Mouse (Mus musculus) midbrain, embryonic 15.5 days (tissue): Measurements from ENCODE around the gene Mrpl33. TPM values are rescaled to one million over a fixed set of nuclear protein-coding genes. Genes with fewer than 3 reads are reported as not detected.

Experiments
- ATAC-seq: fragments of 200-750 bp; cut with Nextera tagmentation; replicated peaks from 2 replicates; pipeline ENCODE4 v1.8.0; 2017; ENCODE audit warnings: moderate TSS enrichment
- H3K27ac ChIP-seq: fragments of 300-500 bp; sonication (generic); 2 replicates; pipeline ENCODE4 v1.5.1; 2015; ENCODE audit warnings: mild to moderate bottlenecking, inconsistent platforms
- H3K27me3 ChIP-seq: fragments of 300-500 bp; sonication (generic); replicated peaks from 2 replicates; pipeline ENCODE4 v1.6.1; 2015; ENCODE audit warnings: inconsistent platforms
- H3K36me3 ChIP-seq: fragments of 300-500 bp; sonication (generic); replicated peaks from 2 replicates; pipeline ENCODE4 v1.6.1; 2015; ENCODE audit warnings: inconsistent platforms
- H3K4me1 ChIP-seq: fragments of 300-500 bp; sonication (generic); 2 replicates; pipeline ENCODE4 v1.6.1; 2015; ENCODE audit warnings: inconsistent platforms
- H3K4me2 ChIP-seq: fragments of 300-500 bp; sonication (generic); 2 replicates; pipeline ENCODE4 v1.6.1; 2015; ENCODE audit warnings: inconsistent platforms, mild to moderate bottlenecking, moderate library complexity
- H3K4me3 ChIP-seq: fragments of 300-500 bp; sonication (generic); 2 replicates; pipeline ENCODE4 v1.5.1; 2015; ENCODE audit warnings: mild to moderate bottlenecking, inconsistent platforms
- H3K9ac ChIP-seq: fragments of 300-500 bp; sonication (generic); 2 replicates; pipeline ENCODE4 v1.6.1; 2015; ENCODE audit warnings: mild to moderate bottlenecking, inconsistent platforms
- H3K9me3 ChIP-seq: fragments of 300-500 bp; sonication (generic); 2 replicates; pipeline ENCODE4 v1.6.1; 2016; ENCODE audit warnings: inconsistent platforms
- WGBS: fragments of 180-500 bp; shearing (Covaris S2); methylation state at CpG from one replicate; pipeline ENCODE4 v1.1.7; 2015; ENCODE audit warnings: mixed read lengths; 5-methylcytosine and 5-hydroxymethylcytosine counted together
- polyA plus RNA-seq: library from polyadenylated mRNA; unstranded; fragments of >200 nt; fragmentation: Nextera tagmentation; extraction: Ambion mirVana; gene quantifications from 2 replicates; pipeline ENCODE4 v1.2.1, GENCODE M21; 2015

Mrpl33 gene
- polyA plus RNA-seq, 1 experiment from 2014 or later: 176 TPM

DNA sequence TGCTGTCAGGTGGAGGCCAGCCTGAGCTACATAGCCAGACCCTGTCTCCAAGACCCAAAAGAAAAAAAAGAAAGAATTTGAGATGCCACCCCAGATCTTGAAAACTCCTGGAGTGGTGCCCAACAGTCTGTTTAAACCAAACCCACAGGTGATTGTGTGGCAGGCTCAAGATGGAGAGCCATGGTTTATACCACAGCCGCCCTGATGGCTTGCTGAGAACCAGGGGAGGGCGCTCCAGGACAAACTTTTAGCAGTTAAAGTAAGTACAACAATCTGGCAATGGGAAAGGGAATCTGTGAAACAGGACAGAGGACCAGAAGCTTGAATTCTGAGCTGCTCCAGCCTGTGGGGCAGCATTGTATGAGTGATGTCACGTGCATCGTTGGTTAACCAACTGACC lies 1.8 kb downstream of the Mrpl33 start:
- Histone ChIP-seq H3K9me3 (no peaks in the 10 kb centered on the region), H3K4me3 (no peak overlapping the region), H3K27me3 (no peaks in the 10 kb centered on the region), H3K4me1 (peaks cover 11% of the 10 kb centered on the region; the same call in 1 of the 2 replicates), H3K9ac (no peak overlapping the region), H3K27ac (no peak overlapping the region), H3K36me3 (no peaks in the 10 kb centered on the region), H3K4me2 (no peak overlapping the region)
- WGBS: 58% methylated on average over 4 of the region's 4 CpGs
- ATAC-seq: no peak

GRCm38 (mm10) chr5:31599161-31599560 lies 2.4 kb downstream of the Mrpl33 start:
- peaks cover 11% of the 10 kb centered on the region; the same call in 1 of the 2 replicates for H3K4me1 ChIP-seq
- H3K27me3 ChIP-seq: no peaks in the 10 kb centered on the region
- H3K4me3 ChIP-seq: no peak overlapping the region
- 78% methylated on average over 2 of the region's 2 CpGs for WGBS
- H3K36me3 ChIP-seq: no peaks in the 10 kb centered on the region
- no peak overlapping the region for H3K9ac ChIP-seq
- no peak for ATAC-seq
- no peak overlapping the region for H3K4me2 ChIP-seq
- H3K9me3 ChIP-seq: no peaks in the 10 kb centered on the region
- no peak overlapping the region for H3K27ac ChIP-seq

DNA sequence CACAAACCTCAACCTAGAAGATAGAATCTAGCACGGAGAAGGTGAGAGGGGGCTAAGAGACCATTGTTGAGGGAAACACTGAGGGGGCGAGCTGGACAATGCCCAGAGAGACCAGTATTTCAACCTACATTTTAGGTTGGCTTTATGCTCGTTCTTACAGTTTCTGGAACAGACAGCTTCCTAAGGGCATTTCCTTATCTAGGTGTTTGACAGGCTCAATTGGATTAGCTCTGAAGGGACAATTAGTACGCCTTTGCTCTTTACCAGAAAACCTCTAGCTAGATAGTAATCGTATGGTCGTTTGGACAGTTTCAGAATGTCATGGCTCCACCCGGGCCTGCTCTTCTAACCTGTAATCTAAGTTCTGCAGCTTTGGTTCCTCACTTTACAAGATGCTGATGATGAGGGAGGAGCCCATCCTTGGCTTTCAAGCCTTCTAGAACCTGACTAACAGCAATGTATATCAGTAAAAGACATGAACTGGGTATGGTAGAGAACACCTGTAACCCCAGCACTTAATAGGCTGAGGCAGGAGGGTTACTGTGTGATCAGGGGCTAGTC lies 4.5 kb downstream of the Mrpl33 start:
- WGBS: 90% methylated on average over 7 of the region's 7 CpGs
- Histone ChIP-seq H3K27me3 (no peaks in the 10 kb centered on the region), H3K9me3 (no peaks in the 10 kb centered on the region), H3K4me3 (no peak overlapping the region), H3K4me1 (peaks cover 8% of the 10 kb centered on the region; the same call in 1 of the 2 replicates), H3K4me2 (no peak overlapping the region), H3K27ac (no peak overlapping the region), H3K36me3 (no peaks in the 10 kb centered on the region), H3K9ac (no peak overlapping the region)
- no peak for ATAC-seq

GRCm38 (mm10) chr5:31602377-31602776 lies 5.6 kb downstream of the Mrpl33 start:
- WGBS: 100% methylated on average over 1 of the region's 1 CpGs
- H3K9me3 ChIP-seq: no peaks in the 10 kb centered on the region

GRCm38 (mm10) chr5:31603766-31604165 lies 7.0 kb downstream of the Mrpl33 start:
- H3K27ac ChIP-seq: no peak overlapping the region
- no peak overlapping the region for H3K4me2 ChIP-seq
- H3K4me3 ChIP-seq: no peak overlapping the region
- WGBS: 87% methylated on average over 6 of the region's 6 CpGs
- H3K27me3 ChIP-seq: no peaks in the 10 kb centered on the region
- H3K36me3 ChIP-seq: no peaks in the 10 kb centered on the region
- no peak overlapping the region for H3K9ac ChIP-seq
- no peaks in the 10 kb centered on the region for H3K4me1 ChIP-seq
- H3K9me3 ChIP-seq: no peaks in the 10 kb centered on the region
- ATAC-seq: no peak

More at GRCm38 (mm10) chr5:31602377-31602776, 5.6 kb downstream of the Mrpl33 start:
- H3K36me3 ChIP-seq: no peaks in the 10 kb centered on the region
- peaks cover 2% of the 10 kb centered on the region; the same call in 1 of the 2 replicates for H3K4me1 ChIP-seq
- no peak overlapping the region for H3K9ac ChIP-seq
- no peak for ATAC-seq
- no peak overlapping the region for H3K4me2 ChIP-seq
- H3K4me3 ChIP-seq: no peak overlapping the region
- no peak overlapping the region for H3K27ac ChIP-seq
- H3K27me3 ChIP-seq: no peaks in the 10 kb centered on the region

- H3K27me3 ChIP-seq: no peaks in the 10 kb centered on the region
- no peak for ATAC-seq
- 50% methylated on average over 3 of the region's 3 CpGs for WGBS
- H3K4me2 ChIP-seq: no peak overlapping the region
- H3K4me3 ChIP-seq: no peak overlapping the region
- no peak overlapping the region for H3K9ac ChIP-seq
- no peak overlapping the region for H3K27ac ChIP-seq
- H3K9me3 ChIP-seq: no peaks in the 10 kb centered on the region
- H3K4me1 ChIP-seq: no peaks in the 10 kb centered on the region
- no peaks in the 10 kb centered on the region for H3K36me3 ChIP-seq
Observed at GRCm38 (mm10) chr5:31606151-31606550, 9.4 kb downstream of the Mrpl33 start.

GRCm38 (mm10) chr5:31610376-31611086 lies 13.8 kb downstream of the Mrpl33 start:
- Histone ChIP-seq H3K4me1 (peaks cover 14% of the 10 kb centered on the region), H3K9me3 (no peaks in the 10 kb centered on the region), H3K4me2 (no peak overlapping the region), H3K9ac (no peak overlapping the region), H3K4me3 (no peak overlapping the region), H3K27ac (no peak overlapping the region), H3K27me3 (no peaks in the 10 kb centered on the region), H3K36me3 (no peaks in the 10 kb centered on the region)
- WGBS: 84% methylated on average over 13 of the region's 13 CpGs
- ATAC-seq: no peak

GRCm38 (mm10) chr5:31611186-31611585 lies 14.5 kb downstream of the Mrpl33 start:
- H3K27me3 ChIP-seq: no peaks in the 10 kb centered on the region
- WGBS: 92% methylated on average over 1 of the region's 1 CpGs
- H3K4me3 ChIP-seq: no peak overlapping the region
- no peak overlapping the region for H3K9ac ChIP-seq
- H3K36me3 ChIP-seq: no peaks in the 10 kb centered on the region
- H3K9me3 ChIP-seq: no peaks in the 10 kb centered on the region
- no peak overlapping the region for H3K4me2 ChIP-seq
- ATAC-seq: no peak
- H3K4me1 ChIP-seq: peaks cover 15% of the 10 kb centered on the region
- H3K27ac ChIP-seq: no peak overlapping the region

DNA sequence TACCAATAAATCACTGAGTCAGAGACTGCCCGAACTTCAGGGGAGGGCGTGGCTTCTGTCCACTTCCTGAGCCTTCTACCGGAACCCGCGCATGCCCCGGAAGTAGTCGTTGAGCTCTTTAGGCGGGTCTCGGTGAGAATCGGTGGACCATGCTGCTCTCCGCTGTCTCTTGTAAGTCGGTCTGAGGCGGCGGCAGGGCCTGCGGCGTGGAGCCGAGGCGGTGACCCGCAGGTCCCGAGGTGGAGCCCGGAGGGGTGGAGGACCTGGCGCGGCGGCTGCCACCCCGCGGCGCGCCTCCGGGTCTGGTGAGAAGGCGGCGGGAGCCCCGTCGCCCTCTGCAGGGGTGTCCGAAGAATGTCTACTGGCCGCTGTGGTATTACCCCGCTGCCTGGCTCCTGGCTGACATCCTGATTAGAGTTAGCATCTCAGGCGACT lies 17.1 kb downstream of the Mrpl33 start:
- ATAC-seq: peak; percentile 99
- Histone ChIP-seq H3K27me3 (no peaks in the 10 kb centered on the region), H3K4me1 (peaks cover 15% of the 10 kb centered on the region), H3K4me2 (peak overlapping the region; percentile 49), H3K4me3 (peak overlapping the region; percentile 79), H3K27ac (peak overlapping the region; percentile 88), H3K9ac (peak overlapping the region; percentile 83), H3K36me3 (peaks cover 7% of the 10 kb centered on the region; the same call in 1 of the 2 replicates), H3K9me3 (no peaks in the 10 kb centered on the region)
- under 1% methylated on average over 37 of the region's 37 CpGs for WGBS

GRCm38 (mm10) chr5:31614339-31615025 lies 17.7 kb downstream of the Mrpl33 start:
- Histone ChIP-seq H3K9me3 (no peaks in the 10 kb centered on the region), H3K27me3 (no peaks in the 10 kb centered on the region), H3K9ac (peak overlapping the region; percentile 83), H3K4me1 (peaks cover 15% of the 10 kb centered on the region), H3K4me2 (peak overlapping the region; percentile 49), H3K27ac (peak overlapping the region; percentile 88; the same call in 1 of the 2 replicates), H3K36me3 (peaks cover 7% of the 10 kb centered on the region; the same call in 1 of the 2 replicates), H3K4me3 (peak overlapping the region; percentile 79)
- WGBS: 47% methylated on average over 6 of the region's 6 CpGs
- no peak for ATAC-seq

GRCm38 (mm10) chr5:31620326-31620725 lies 23.6 kb downstream of the Mrpl33 start:
- Histone ChIP-seq H3K9ac (no peak overlapping the region), H3K4me3 (no peak overlapping the region), H3K4me2 (no peak overlapping the region), H3K27me3 (no peaks in the 10 kb centered on the region), H3K4me1 (peaks cover 3% of the 10 kb centered on the region; the same call in 1 of the 2 replicates), H3K9me3 (no peaks in the 10 kb centered on the region), H3K36me3 (peaks cover 12% of the 10 kb centered on the region; the same call in 1 of the 2 replicates), H3K27ac (no peak overlapping the region)
- WGBS: 95% methylated on average over 3 of the region's 3 CpGs
- ATAC-seq: no peak

GRCm38 (mm10) chr5:31627117-31627516 lies 30.4 kb downstream of the Mrpl33 start:
- Histone ChIP-seq H3K27me3 (no peaks in the 10 kb centered on the region), H3K4me1 (no peaks in the 10 kb centered on the region), H3K4me2 (no peak overlapping the region), H3K4me3 (no peak overlapping the region), H3K9ac (no peak overlapping the region), H3K27ac (no peak overlapping the region), H3K9me3 (no peaks in the 10 kb centered on the region), H3K36me3 (peaks cover 5% of the 10 kb centered on the region; the same call in 1 of the 2 replicates)
- WGBS: 43% methylated on average over 3 of the region's 3 CpGs
- no peak for ATAC-seq
